Comparison of ENCODE assay signal across 9 mouse cellular contexts in the genomic region with DNA sequence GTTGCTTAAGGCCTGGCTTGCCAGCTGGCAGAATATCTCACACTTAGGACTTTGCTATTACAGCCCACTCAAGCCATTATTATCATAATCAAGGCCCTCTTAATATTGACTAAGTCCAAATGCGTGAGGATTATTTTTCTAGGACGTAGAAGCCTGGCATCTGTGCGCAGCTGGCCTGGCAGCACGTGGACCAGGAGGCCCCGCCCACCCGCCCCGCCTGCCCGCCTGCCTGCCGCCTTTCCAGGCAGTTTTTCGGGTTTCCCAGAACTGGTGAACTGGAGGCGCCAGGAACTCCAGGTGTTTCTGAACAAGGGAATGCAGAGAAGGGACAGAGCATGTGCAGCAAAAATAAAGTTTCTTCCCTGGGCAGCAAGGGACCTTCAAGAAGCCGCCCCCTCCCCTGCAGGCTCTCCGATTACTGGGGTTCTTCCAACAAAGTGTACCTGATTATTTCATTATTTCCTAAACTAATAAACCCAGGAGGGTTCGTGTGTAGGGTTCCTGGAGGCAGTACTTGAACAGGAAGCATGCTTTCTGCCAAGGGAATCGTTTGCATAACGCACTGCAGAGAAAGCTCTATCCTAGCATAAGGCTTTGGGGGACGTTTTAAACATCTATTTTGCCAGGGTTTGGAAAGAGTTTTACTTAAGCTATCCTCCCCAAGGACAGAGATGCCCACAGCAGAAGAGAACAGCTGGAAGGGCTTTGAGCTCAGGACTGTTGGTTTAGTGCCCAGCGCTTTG. TPM values are rescaled to one million over a fixed set of nuclear protein-coding genes. Genes with fewer than 3 reads are reported as not detected.
DNase-seq lines count a peak whose midpoint lies in the region; ATAC-seq and TF ChIP-seq lines count a peak whose summit lies in the region.
"Had no signal": no experiment of that assay in that cellular context is flagged by ENCODE, and none has a peak within 500 bp of the region (broad histone marks: within the 10 kb centered on the region; RNA-seq: fewer than 3 reads in every experiment).

No protein-coding gene starts in this region.

- no peak overlapping the region for H3K4me3 ChIP-seq in lung, adult 2 months (replicated peaks; ENCODE audit: extremely low read depth, low read depth, low read length)
- peak overlapping the region; percentile 23 for H3K4me3 ChIP-seq in heart, embryonic 12.5 days
- no peak overlapping the region for H3K4me3 ChIP-seq in kidney, postnatal 0 days (replicated peaks; ENCODE audit: low read depth, low read length)

- no peak overlapping the region for H3K27ac ChIP-seq in heart, embryonic 12.5 days (ENCODE audit: poor library complexity, severe bottlenecking)
- peak overlapping the region; percentile 65 for H3K27ac ChIP-seq in kidney, postnatal 0 days

- no peak for TF ChIP-seq CTCF in lung, adult 2 months (IDR thresholded peaks at IDR 0.05; ENCODE audit: insufficient read depth, low read length)
- no peak for TF ChIP-seq CTCF in kidney, postnatal 0 days (IDR thresholded peaks at IDR 0.05; ENCODE audit: low read depth)

- H3K4me1 ChIP-seq in lung, adult 2 months (ENCODE audit: control insufficient read depth, insufficient read depth, low read length), result no peaks in the 10 kb centered on the region; the same call in 1 of the 2 replicates
- peaks cover 25% of the 10 kb centered on the region for H3K4me1 ChIP-seq in heart, embryonic 12.5 days (replicated peaks)
- 0 out of 2 replicates have a peak, but pooled peaks cover 4% of the 10 kb centered on the region for H3K4me1 ChIP-seq in kidney, postnatal 0 days (replicated peaks; ENCODE audit: insufficient read depth, low read length)

- peak overlapping the region; percentile 62 for H3K4me2 ChIP-seq in heart, embryonic 12.5 days
- H3K4me2 ChIP-seq in kidney, postnatal 0 days (ENCODE audit: low read length), result peak overlapping the region; percentile 44

- H3K9me3 ChIP-seq in heart, embryonic 12.5 days (replicated peaks), result no peaks in the 10 kb centered on the region
- H3K9me3 ChIP-seq in kidney, postnatal 0 days (replicated peaks; ENCODE audit: low read length), result no peaks in the 10 kb centered on the region

- peak; percentile 36 to 45 for DNase-seq in lung, adult 18-20 months
- no peak for DNase-seq in lung, adult 2 months
- peak; percentile 53 for DNase-seq in kidney, postnatal 0 days (ENCODE audit: low spot score)
- peak; percentile 35 to 72 for DNase-seq in lung, postnatal 4 days
- DNase-seq in testis, postnatal 14 days (ENCODE audit: low spot score), result peak; percentile 36
- no peak for DNase-seq in spleen, adult 18-20 months
- no peak for DNase-seq in left cerebral cortex, adult 11 months (ENCODE audit: low spot score)

- ATAC-seq in heart, embryonic 12.5 days (ENCODE audit: insufficient number of reproducible peaks, low FRiP score), result no peak
- ATAC-seq in kidney, postnatal 0 days (replicated peaks; ENCODE audit: low FRiP score, low read depth), result 0 out of 2 replicates have a peak, but pooled peaks have one; percentile 61

- no peaks in the 10 kb centered on the region for H3K27me3 ChIP-seq in heart, embryonic 12.5 days (replicated peaks)
- H3K27me3 ChIP-seq in kidney, postnatal 0 days (ENCODE audit: insufficient read depth, low read length), result no peaks in the 10 kb centered on the region
- H3K27me3 ChIP-seq: CH12.LX had no signal

- peak overlapping the region; percentile 62 for H3K9ac ChIP-seq in heart, embryonic 12.5 days
- H3K9ac ChIP-seq in kidney, postnatal 0 days (ENCODE audit: low read depth, low read length), result 0 out of 2 replicates have a peak overlapping the region, but pooled peaks have one; percentile 35

- TF ChIP-seq POLR2A in lung, adult 2 months (IDR thresholded peaks at IDR 0.05; ENCODE audit: borderline replicate concordance, extremely low read depth, low read depth, low read length), result no peak

- 13% methylated on average over 18 of the region's 18 CpGs for WGBS in lung, adult 2 months
- 21% methylated on average over 18 of the region's 18 CpGs for WGBS in heart, embryonic 12.5 days
- WGBS in kidney, postnatal 0 days, result 11% methylated on average over 18 of the region's 18 CpGs

- H3K36me3 ChIP-seq in heart, embryonic 12.5 days, result no peaks in the 10 kb centered on the region
- H3K36me3 ChIP-seq in kidney, postnatal 0 days (ENCODE audit: insufficient read depth, low read length), result no peaks in the 10 kb centered on the region

RNA-seq across cellular contexts. Expression of gene Erp27, which starts 8.4 kb away (rescaled TPM):
- 0.26 TPM in 1 of 2 replicates, not detected in the other for polyA plus RNA-seq in lung, adult 2 months (2012; rRNA removed)
- 0.98 and 1.0 TPM in 2 replicates for polyA plus RNA-seq in heart, embryonic 12.5 days (2016; fragmentation: Nextera tagmentation; extraction: Ambion mirVana)
- polyA plus RNA-seq in kidney, postnatal 0 days (2015; fragmentation: Nextera tagmentation; extraction: Ambion mirVana), result 0.23 and 0.34 TPM in 2 replicates

RNA-seq across cellular contexts. Expression of gene Pde6h, which starts 10.1 kb away (rescaled TPM):
- 0.02 and 0.20 TPM in 2 replicates for polyA plus RNA-seq in lung, adult 2 months (2012; rRNA removed)
- 0.22 TPM in 1 of 2 replicates, not detected in the other for polyA plus RNA-seq in heart, embryonic 12.5 days (2016; fragmentation: Nextera tagmentation; extraction: Ambion mirVana)
- 0.04 and 0.67 TPM in 2 replicates for polyA plus RNA-seq in kidney, postnatal 0 days (2015; fragmentation: Nextera tagmentation; extraction: Ambion mirVana)

RNA-seq across cellular contexts. Expression of gene Arhgdib, which starts 28.1 kb away (rescaled TPM):
- 55.5 and 82.9 TPM in 2 replicates for polyA plus RNA-seq in lung, adult 2 months (2012; rRNA removed)
- 93.8 and 99.8 TPM in 2 replicates for polyA plus RNA-seq in heart, embryonic 12.5 days (2016; fragmentation: Nextera tagmentation; extraction: Ambion mirVana)
- 105 and 106 TPM in 2 replicates for polyA plus RNA-seq in kidney, postnatal 0 days (2015; fragmentation: Nextera tagmentation; extraction: Ambion mirVana)

RNA-seq across cellular contexts. Expression of gene Mgp, which starts 37.9 kb away (rescaled TPM):
- polyA plus RNA-seq in lung, adult 2 months (2012; rRNA removed), result 3,073 and 5,313 TPM in 2 replicates
- polyA plus RNA-seq in heart, embryonic 12.5 days (2016; fragmentation: Nextera tagmentation; extraction: Ambion mirVana), result 139 TPM in 2 replicates
- 605 and 626 TPM in 2 replicates for polyA plus RNA-seq in kidney, postnatal 0 days (2015; fragmentation: Nextera tagmentation; extraction: Ambion mirVana)

RNA-seq across cellular contexts. Expression of gene Art4, which starts 56.0 kb away (rescaled TPM):
- polyA plus RNA-seq in lung, adult 2 months (2012; rRNA removed), result 10.3 TPM in 2 replicates
- polyA plus RNA-seq in heart, embryonic 12.5 days (2016; fragmentation: Nextera tagmentation; extraction: Ambion mirVana), result 21.8 and 22.5 TPM in 2 replicates
- 7.4 and 9.3 TPM in 2 replicates for polyA plus RNA-seq in kidney, postnatal 0 days (2015; fragmentation: Nextera tagmentation; extraction: Ambion mirVana)

Comparison
In these comparisons a context has a peak if more than half of its experiments do, and no peak if none do; other contexts are left out.
1. DNase-seq: peak in lung, adult 18-20 months (2 of 2), kidney, postnatal 0 days (single experiment), lung, postnatal 4 days (2 of 2) and testis, postnatal 14 days (single experiment); none in lung, adult 2 months (single experiment), spleen, adult 18-20 months (0 of 2) and left cerebral cortex, adult 11 months (single experiment).